Mouse (Mus musculus) midbrain, embryonic 11.5 days (tissue): ENCODE measurements around the gene Ctnnd1. TPM values are rescaled to one million over a fixed set of nuclear protein-coding genes. Genes with fewer than 3 reads are reported as not detected.

ENCODE experiments used
- ATAC-seq: fragments of 200-750 bp; cut with Nextera tagmentation; 2 replicates; pipeline ENCODE4 v1.8.0; 2017; ENCODE audit warnings: moderate TSS enrichment, moderate library complexity; ENCODE audit not compliant: low FRiP score
- DNase-seq: peaks from one replicate; pipeline ENCODE4 v3.0.0; 2015; ENCODE audit warnings: low spot score; ENCODE audit errors: missing footprints
- H3K27ac ChIP-seq: fragments of 300-500 bp; sonication (generic); 2 replicates; pipeline ENCODE4 v1.5.1; 2014; ENCODE audit warnings: low read depth, low read length
- H3K27me3 ChIP-seq: fragments of 300-500 bp; sonication (generic); 2 replicates; pipeline ENCODE4 v1.6.1; 2014; ENCODE audit warnings: mild to moderate bottlenecking, low read length, moderate library complexity, mixed read lengths; ENCODE audit not compliant: control insufficient read depth, insufficient read depth
- H3K36me3 ChIP-seq: fragments of 300-500 bp; sonication (generic); 2 replicates; pipeline ENCODE4 v1.6.1; 2014; ENCODE audit warnings: mild to moderate bottlenecking, low read length, moderate library complexity, mixed read lengths; ENCODE audit not compliant: control insufficient read depth, insufficient read depth
- H3K4me1 ChIP-seq: fragments of 300-500 bp; sonication (generic); 2 replicates; pipeline ENCODE4 v1.6.1; 2014; ENCODE audit warnings: low read length; ENCODE audit not compliant: control insufficient read depth, insufficient read depth
- H3K4me2 ChIP-seq: fragments of 300-500 bp; sonication (generic); 2 replicates; pipeline ENCODE4 v1.6.1; 2014; ENCODE audit warnings: mild to moderate bottlenecking, moderate library complexity
- H3K4me3 ChIP-seq: fragments of 300-500 bp; sonication (generic); 2 replicates; pipeline ENCODE4 v1.5.1; 2014; ENCODE audit warnings: low read depth, low read length
- H3K9ac ChIP-seq: fragments of 300-500 bp; sonication (generic); 2 replicates; pipeline ENCODE4 v1.6.1; 2014; ENCODE audit warnings: low read length
- H3K9me3 ChIP-seq: fragments of 300-500 bp; sonication (generic); 2 replicates; pipeline ENCODE4 v1.6.1; 2016; ENCODE audit warnings: low read length; ENCODE audit not compliant: control insufficient read depth
- WGBS: fragments of 180-500 bp; shearing (Covaris S2); extraction: QIAGEN DNeasy Blood & Tissue Kit; methylation state at CpG from one replicate; pipeline ENCODE4 v1.1.7; 2014; 5-methylcytosine and 5-hydroxymethylcytosine counted together
- polyA plus RNA-seq: library from polyadenylated mRNA; unstranded; fragments of >200 nt; fragmentation: Nextera tagmentation; extraction: Ambion mirVana; gene quantifications from 2 replicates; pipeline ENCODE4 v1.2.1, GENCODE M21; 2014

The Ctnnd1 gene
- polyA plus RNA-seq, 1 experiment from 2014 or later = 36.8 TPM

DNA sequence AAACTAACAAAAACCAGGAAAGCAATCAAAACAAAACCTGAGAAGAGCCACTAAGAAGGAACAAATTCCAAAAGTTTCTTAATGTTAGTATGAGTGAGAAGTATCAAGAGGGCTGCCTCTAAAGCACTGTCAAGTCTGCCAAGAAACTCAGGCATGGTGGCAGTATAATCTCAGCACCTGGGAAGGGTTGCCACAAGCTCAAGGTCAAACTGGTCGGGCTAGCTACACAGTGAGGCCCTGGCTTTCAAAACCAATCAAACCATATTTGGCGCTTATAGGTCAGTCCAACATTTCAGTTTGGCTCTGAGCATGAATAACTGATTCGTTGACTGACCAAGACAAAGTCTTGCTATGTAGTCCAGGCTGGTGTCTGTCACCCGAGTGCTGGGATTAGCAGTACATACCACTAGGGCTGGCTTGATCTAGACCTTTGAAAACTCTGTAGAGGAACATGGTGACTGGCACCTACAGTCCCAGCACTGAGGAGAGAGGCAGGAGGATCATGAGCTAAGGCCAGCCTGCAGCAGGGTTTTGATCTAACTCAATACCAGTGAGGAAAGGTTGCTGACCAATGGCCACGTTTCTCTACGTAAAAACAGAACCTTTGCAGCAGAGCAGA lies 51.2 kb downstream of the Ctnnd1 start:
- DNase-seq = no peak
- no peak overlapping the region for H3K4me3 ChIP-seq
- no peak overlapping the region for H3K27ac ChIP-seq
- H3K4me1 ChIP-seq = no peaks in the 10 kb centered on the region
- ATAC-seq = no peak
- peaks cover 16% of the 10 kb centered on the region for H3K36me3 ChIP-seq
- H3K4me2 ChIP-seq = no peak overlapping the region
- H3K9me3 ChIP-seq = no peaks in the 10 kb centered on the region
- no peaks in the 10 kb centered on the region for H3K27me3 ChIP-seq
- no peak overlapping the region for H3K9ac ChIP-seq
- 93% methylated on average over 6 of the region's 6 CpGs for WGBS

DNA sequence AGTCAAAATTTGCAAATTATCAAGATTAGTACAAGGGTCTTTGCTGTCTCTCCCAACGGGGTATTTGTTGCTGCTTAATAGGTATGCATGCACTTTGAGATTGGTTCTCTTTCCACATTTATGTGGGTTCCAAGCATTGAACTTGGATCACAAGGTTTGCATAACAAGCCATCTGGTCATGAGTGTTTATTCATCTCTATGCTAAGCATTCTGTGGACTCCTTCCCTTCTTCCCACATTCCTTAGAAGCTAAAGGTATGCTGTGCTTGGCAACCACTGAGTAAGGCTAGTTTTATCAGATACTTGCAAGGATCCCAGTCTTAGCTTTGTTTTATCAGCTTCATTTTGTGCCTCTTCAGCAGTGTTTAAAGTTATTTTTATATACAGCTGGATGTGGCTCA lies 53.4 kb downstream of the Ctnnd1 start:
- Histone ChIP-seq H3K9ac (no peak overlapping the region), H3K36me3 (peaks cover 6% of the 10 kb centered on the region; the same call in 1 of the 2 replicates), H3K4me2 (no peak overlapping the region), H3K27ac (no peak overlapping the region), H3K9me3 (no peaks in the 10 kb centered on the region), H3K4me1 (no peaks in the 10 kb centered on the region), H3K27me3 (no peaks in the 10 kb centered on the region), H3K4me3 (no peak overlapping the region)
- WGBS = 94% methylated on average over 1 of the region's 1 CpGs
- ATAC-seq (no peak), DNase-seq (no peak)

DNA sequence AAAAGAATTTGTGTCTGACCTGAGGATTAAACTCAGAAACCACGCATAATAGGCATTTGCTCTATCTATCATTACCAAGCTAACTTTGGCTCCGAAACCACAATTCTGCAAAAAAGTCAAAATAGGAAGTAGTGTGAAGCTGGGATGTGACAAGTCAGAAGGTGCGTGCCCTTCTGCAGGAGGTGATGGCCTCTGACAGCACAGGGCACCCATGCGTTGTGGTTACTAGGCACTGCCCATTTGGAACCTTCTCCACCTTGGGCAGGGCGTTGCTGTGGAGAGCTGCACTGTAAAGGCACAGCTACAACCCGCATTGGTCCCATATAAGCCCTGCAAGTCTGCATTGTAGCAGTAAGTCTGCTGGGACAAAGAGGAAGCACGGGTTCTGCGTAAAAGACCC lies 57.8 kb downstream of the Ctnnd1 start:
- no peak for ATAC-seq
- WGBS = 95% methylated on average over 8 of the region's 8 CpGs
- H3K36me3 ChIP-seq = no peaks in the 10 kb centered on the region

DNA sequence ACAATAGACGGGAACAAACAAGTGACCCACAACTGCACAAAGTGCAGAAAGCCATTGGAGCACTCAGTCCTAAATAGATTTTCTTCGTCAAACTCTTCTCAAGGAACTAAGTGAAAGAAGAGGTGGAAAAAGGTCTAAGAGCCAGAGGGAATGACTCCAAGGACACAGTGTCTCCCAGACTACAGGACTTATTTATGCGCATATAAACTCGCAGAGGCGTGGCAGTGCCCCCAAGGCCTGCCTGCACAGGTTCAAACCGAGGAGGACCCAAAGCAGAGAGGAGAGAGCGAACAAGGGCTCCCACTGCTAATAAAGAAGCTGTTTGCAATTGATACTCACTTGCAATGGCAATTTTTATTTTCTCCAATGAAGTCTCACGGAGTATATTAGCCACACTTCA lies 64.9 kb downstream of the Ctnnd1 start:
- H3K9ac ChIP-seq = no peak overlapping the region
- no peaks in the 10 kb centered on the region for H3K36me3 ChIP-seq
- H3K4me1 ChIP-seq = no peaks in the 10 kb centered on the region
- H3K27ac ChIP-seq = no peak overlapping the region
- no peak overlapping the region for H3K4me2 ChIP-seq
- H3K9me3 ChIP-seq = no peaks in the 10 kb centered on the region; the same call in 1 of the 2 replicates
- no peak overlapping the region for H3K4me3 ChIP-seq
- DNase-seq = no peak
- H3K27me3 ChIP-seq = no peaks in the 10 kb centered on the region
- no peak for ATAC-seq
- 83% methylated on average over 8 of the region's 8 CpGs for WGBS

More for the DNA sequence above, 57.8 kb downstream of the Ctnnd1 start:
- no peak overlapping the region for H3K27ac ChIP-seq
- no peaks in the 10 kb centered on the region for H3K4me1 ChIP-seq
- no peak overlapping the region for H3K4me3 ChIP-seq
- H3K9ac ChIP-seq = no peak overlapping the region
- H3K9me3 ChIP-seq = no peaks in the 10 kb centered on the region; the same call in 1 of the 2 replicates
- DNase-seq = no peak
- no peak overlapping the region for H3K4me2 ChIP-seq
- H3K27me3 ChIP-seq = no peaks in the 10 kb centered on the region

DNA sequence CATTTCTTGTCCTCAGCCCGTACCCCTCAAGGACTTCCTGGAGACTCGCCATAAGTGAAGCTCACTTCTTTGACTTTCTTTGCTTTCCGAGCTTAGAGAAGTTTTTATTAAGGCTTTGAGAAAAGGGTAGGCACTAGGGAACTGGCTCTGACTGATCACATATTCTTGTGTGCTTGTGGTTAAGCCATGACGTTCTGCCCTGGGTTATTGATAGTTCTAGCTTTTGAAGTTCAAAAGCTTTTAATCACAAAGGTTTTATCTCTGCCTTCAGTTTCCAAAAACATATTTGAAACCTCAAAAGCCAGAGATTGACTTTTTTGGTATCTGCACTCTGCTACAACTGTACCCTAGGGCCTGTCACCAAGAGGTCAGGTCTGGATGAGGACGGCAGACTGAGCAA lies 68.3 kb downstream of the Ctnnd1 start:
- no peak overlapping the region for H3K27ac ChIP-seq
- no peaks in the 10 kb centered on the region for H3K27me3 ChIP-seq
- H3K9ac ChIP-seq = no peak overlapping the region
- WGBS = 87% methylated on average over 5 of the region's 5 CpGs
- no peak for DNase-seq
- no peak for ATAC-seq
- H3K9me3 ChIP-seq = no peaks in the 10 kb centered on the region
- H3K36me3 ChIP-seq = no peaks in the 10 kb centered on the region
- no peaks in the 10 kb centered on the region for H3K4me1 ChIP-seq
- H3K4me3 ChIP-seq = no peak overlapping the region
- no peak overlapping the region for H3K4me2 ChIP-seq

DNA sequence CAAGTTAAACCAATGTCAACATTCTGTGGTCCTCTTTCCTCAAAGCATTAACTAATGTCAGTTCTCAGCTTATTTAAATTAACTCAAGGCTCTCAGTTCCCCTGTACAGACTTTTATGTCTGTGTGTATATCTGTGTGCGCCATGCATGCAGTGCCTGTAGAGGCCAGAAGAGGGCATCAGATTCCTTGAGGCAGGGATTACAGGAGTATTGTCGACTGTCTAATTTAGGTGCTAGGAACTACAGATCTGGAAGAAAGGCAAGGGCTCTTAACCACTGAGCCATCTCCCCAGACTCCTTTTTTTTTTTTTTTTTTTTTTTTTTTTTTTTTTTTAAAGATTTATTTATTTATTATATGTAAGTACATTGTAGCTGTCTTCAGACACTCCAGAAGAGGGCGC lies 69.4 kb downstream of the Ctnnd1 start:
- DNase-seq (no peak), ATAC-seq (no peak)
- Histone ChIP-seq H3K9me3 (no peaks in the 10 kb centered on the region), H3K27me3 (no peaks in the 10 kb centered on the region), H3K4me3 (no peak overlapping the region), H3K36me3 (no peaks in the 10 kb centered on the region), H3K9ac (no peak overlapping the region), H3K4me2 (no peak overlapping the region), H3K27ac (no peak overlapping the region), H3K4me1 (no peaks in the 10 kb centered on the region)
- 89% methylated on average over 2 of the region's 3 CpGs for WGBS

DNA sequence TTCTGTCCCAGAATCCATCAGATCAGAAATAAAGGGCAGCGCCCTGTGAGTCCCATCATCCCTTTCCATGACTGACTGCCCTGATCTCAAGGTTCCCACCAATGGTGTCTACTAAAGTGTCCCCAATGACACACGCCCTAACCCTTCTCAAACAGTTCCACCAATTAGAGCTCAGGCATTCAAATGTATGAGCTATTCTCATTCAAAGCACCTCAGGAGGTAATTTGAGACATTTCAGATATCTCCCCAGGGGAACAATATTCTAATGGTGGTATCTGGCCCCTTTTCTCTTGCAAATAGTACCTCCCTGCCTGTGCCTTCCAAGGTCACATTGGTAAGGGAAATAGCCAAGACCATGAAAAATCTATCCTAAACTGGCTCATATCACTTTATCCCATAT lies 71.3 kb downstream of the Ctnnd1 start:
- WGBS = 90% methylated on average over 2 of the region's 2 CpGs
- H3K9me3 ChIP-seq = no peaks in the 10 kb centered on the region
- no peak overlapping the region for H3K4me3 ChIP-seq
- ATAC-seq (no peak), DNase-seq (no peak)
- H3K36me3 ChIP-seq = no peaks in the 10 kb centered on the region
- H3K9ac ChIP-seq = no peak overlapping the region
- no peak overlapping the region for H3K27ac ChIP-seq
- no peaks in the 10 kb centered on the region for H3K4me1 ChIP-seq
- H3K27me3 ChIP-seq = no peaks in the 10 kb centered on the region
- H3K4me2 ChIP-seq = no peak overlapping the region

DNA sequence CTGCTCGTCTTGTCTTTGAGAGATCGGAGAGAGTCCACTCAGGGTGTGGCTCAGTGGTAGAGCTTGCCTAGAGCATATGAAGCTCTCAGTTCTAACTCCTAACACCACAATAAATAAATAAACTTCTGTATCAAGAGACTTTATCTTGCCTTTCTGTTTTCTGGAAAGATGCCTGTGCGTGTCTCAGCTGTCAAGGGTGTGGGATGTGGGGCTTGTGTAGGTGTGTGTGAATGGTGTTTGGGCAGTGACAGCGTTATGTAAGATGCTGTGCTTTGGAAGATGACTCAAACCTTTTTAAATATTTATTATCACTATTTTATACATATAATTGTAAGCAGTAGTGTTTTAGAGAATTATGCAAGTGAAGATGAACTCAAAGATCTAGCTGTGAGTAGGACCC lies 76.4 kb downstream of the Ctnnd1 start:
- H3K27ac ChIP-seq = no peak overlapping the region
- no peaks in the 10 kb centered on the region; the same call in 1 of the 2 replicates for H3K9me3 ChIP-seq
- no peaks in the 10 kb centered on the region for H3K27me3 ChIP-seq
- no peak overlapping the region for H3K4me2 ChIP-seq
- no peaks in the 10 kb centered on the region for H3K4me1 ChIP-seq
- no peaks in the 10 kb centered on the region for H3K36me3 ChIP-seq
- ATAC-seq (no peak), DNase-seq (no peak)
- H3K4me3 ChIP-seq = no peak overlapping the region
- WGBS = 92% methylated on average over 4 of the region's 4 CpGs
- no peak overlapping the region for H3K9ac ChIP-seq

DNA sequence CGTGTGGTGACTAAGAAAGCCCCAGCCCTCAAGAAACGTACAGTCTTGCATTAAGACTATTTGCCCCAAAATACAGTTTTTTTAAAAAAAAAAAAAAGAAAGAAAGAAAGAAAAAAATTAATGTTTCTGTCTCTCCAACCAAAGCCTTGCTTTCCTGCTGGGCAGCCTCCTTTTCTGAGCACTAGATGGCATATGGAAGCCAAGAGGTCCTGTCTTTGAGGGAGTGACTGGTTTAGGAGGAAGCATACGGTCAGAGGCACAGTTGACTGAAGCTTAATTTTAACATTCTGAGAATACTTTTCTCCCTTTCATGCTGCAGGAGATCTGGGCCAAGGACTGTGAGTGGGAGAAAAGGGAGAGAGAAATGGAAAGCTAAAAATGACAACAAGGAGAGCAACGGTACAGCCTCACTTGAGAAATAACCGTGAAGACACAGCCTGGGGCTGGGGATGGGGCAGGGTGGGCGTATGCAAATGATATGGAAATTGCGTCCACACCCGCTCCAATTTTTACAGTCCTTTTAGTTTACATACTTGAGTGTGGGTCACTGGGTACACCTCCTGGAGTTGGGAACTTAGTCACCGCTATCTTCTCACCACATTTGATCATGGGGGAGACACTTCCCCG lies 93.6 kb downstream of the Ctnnd1 start:
- Histone ChIP-seq H3K27me3 (no peaks in the 10 kb centered on the region), H3K4me2 (no peak overlapping the region; the same call in 1 of the 2 replicates), H3K9me3 (no peaks in the 10 kb centered on the region), H3K9ac (no peak overlapping the region), H3K36me3 (no peaks in the 10 kb centered on the region), H3K4me3 (no peak overlapping the region), H3K27ac (no peak overlapping the region), H3K4me1 (no peaks in the 10 kb centered on the region)
- ATAC-seq = no peak
- DNase-seq = no peak
- WGBS = 61% methylated on average over 10 of the region's 10 CpGs
